Mouse (Mus musculus) frontal cortex, postnatal 36 days (tissue): Measurements from ENCODE around the gene Thbs2.

Experiments used
- DNase-seq, 2 experiments: peaks; one replicate each; pipeline ENCODE4 v3.0.0; 2022; ENCODE audit warnings: low spot score in 2 of 2

Gene Thbs2

GRCm38 (mm10) chr17:14696281-14696795 is 2.3 kb upstream of the Thbs2 start:
- DNase-seq, result no peak

- no peak for DNase-seq
Observed at GRCm38 (mm10) chr17:14693048-14693993, 714 bp downstream of the Thbs2 start.

GRCm38 (mm10) chr17:14691901-14692300 is 2.1 kb downstream of the Thbs2 start:
- no peak for DNase-seq

GRCm38 (mm10) chr17:14691197-14691596 is 2.8 kb downstream of the Thbs2 start:
- no peak for DNase-seq

- DNase-seq, result no peak
Observed at GRCm38 (mm10) chr17:14682836-14683235, 11.2 kb downstream of the Thbs2 start.

- no peak for DNase-seq
Observed at GRCm38 (mm10) chr17:14681047-14681446, 13.0 kb downstream of the Thbs2 start.

- DNase-seq, result no peak
Observed at GRCm38 (mm10) chr17:14677198-14677597, 16.8 kb downstream of the Thbs2 start.

- no peak for DNase-seq
Observed at GRCm38 (mm10) chr17:14675517-14675916, 18.5 kb downstream of the Thbs2 start.

GRCm38 (mm10) chr17:14672402-14672801 is 21.6 kb downstream of the Thbs2 start:
- DNase-seq, result peak in 1 of 2 experiments; percentile 26

- DNase-seq, result no peak
Observed at GRCm38 (mm10) chr17:14667225-14667624, 26.8 kb downstream of the Thbs2 start.

- DNase-seq, result no peak
Observed at GRCm38 (mm10) chr17:14666451-14666850, 27.6 kb downstream of the Thbs2 start.

GRCm38 (mm10) chr17:14663366-14663765 is 30.7 kb downstream of the Thbs2 start:
- no peak for DNase-seq

- no peak for DNase-seq
Observed at GRCm38 (mm10) chr17:14662409-14662808, 31.6 kb downstream of the Thbs2 start.

- peak; percentile 25 to 46 for DNase-seq
Observed at GRCm38 (mm10) chr17:14659746-14660145, 34.3 kb downstream of the Thbs2 start.

- no peak for DNase-seq
Observed at GRCm38 (mm10) chr17:14658123-14658522, 35.9 kb downstream of the Thbs2 start.

GRCm38 (mm10) chr17:14657123-14657522 is 36.9 kb downstream of the Thbs2 start:
- no peak for DNase-seq

GRCm38 (mm10) chr17:14654981-14655380 is 39.1 kb downstream of the Thbs2 start:
- no peak for DNase-seq

- no peak for DNase-seq
Observed at GRCm38 (mm10) chr17:14652013-14652412, 42.0 kb downstream of the Thbs2 start.

- DNase-seq, result peak in 1 of 2 experiments; percentile 22
Observed at GRCm38 (mm10) chr17:14647996-14648640, 45.9 kb downstream of the Thbs2 start.

GRCm38 (mm10) chr17:14643996-14644395 is 50.0 kb downstream of the Thbs2 start:
- DNase-seq, result no peak

GRCm38 (mm10) chr17:14640351-14641115 is 53.5 kb downstream of the Thbs2 start:
- no peak for DNase-seq
